In the genomic region with DNA sequence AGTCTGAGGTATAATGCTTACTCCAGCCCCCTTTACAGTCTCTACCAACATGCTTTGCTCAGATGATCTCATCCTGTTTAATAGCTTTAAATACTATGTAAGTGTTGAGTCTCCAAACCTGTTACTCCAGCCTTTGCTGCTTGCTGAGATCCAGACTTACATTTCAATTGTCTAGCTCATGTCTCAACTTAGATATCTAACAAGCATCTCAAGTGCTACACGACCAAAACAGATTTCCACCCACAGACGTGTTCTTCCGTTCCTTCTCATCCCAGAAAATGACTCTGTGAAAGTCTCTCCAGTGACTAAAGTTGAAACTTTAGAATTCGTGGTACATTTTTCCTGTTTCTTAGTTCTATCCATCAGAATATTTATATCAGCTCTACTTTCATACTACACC, we compare ENCODE assay signal across 10 mouse cellular contexts.
"Had no signal": no experiment of that assay in that cellular context is flagged by ENCODE, and none has a peak within 500 bp of the region (broad histone marks: within the 10 kb centered on the region; RNA-seq: fewer than 3 reads in every experiment).

No protein-coding gene starts in this region.

- ATAC-seq: liver, postnatal 0 days; lung, postnatal 0 days; midbrain, embryonic 13.5 days; midbrain, embryonic 15.5 days had no signal

- DNase-seq: liver, postnatal 0 days; lung, adult 2 months; lung, postnatal 14 days; lung, postnatal 36 days; thymus, adult 18-20 months; thymus, postnatal 14 days; thymus, postnatal 36 days had no signal
